Mouse (Mus musculus) ES-Bruce4 (cell line): Measurements from ENCODE around the gene Acp6.

Source experiments
- CTCF ChIP-seq: IDR thresholded peaks from one replicate; pipeline ENCODE4 v1.8.1; 2011; ENCODE audit warnings: low read depth, low read length
- EP300 ChIP-seq: IDR thresholded peaks from 2 replicates; pipeline ENCODE4 v1.6.1; 2011; ENCODE audit warnings: low read depth, low read length; ENCODE audit not compliant: insufficient read depth
- POLR2A ChIP-seq: IDR thresholded peaks from one replicate; pipeline ENCODE4 v1.8.1; 2011; ENCODE audit warnings: low read length; ENCODE audit not compliant: insufficient read depth

DNA sequence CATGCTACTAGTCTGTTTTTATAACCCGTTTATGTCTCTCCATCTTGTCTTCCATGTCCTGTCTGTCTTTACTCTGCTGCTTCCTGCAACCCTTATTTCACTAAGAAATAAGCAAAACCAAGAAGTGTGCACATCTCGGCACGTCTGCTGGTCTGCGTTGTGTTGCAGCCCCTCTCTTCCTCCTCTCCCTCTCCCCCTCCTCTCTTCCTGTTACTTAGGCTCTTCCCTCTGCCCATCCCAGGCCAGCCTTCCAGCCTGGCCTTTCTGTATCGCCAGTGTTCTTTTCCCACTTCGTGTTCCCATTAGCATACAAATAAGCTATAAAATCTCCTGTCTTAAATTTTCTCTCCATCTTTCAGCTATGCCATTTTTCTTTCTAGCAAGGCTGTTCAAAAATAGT lies 21.9 kb downstream of the Acp6 start:
- TF ChIP-seq CTCF (no peak), POLR2A (no peak), EP300 (no peak)
